ENCODE assay signal across 23 mouse cellular contexts in the genomic region with DNA sequence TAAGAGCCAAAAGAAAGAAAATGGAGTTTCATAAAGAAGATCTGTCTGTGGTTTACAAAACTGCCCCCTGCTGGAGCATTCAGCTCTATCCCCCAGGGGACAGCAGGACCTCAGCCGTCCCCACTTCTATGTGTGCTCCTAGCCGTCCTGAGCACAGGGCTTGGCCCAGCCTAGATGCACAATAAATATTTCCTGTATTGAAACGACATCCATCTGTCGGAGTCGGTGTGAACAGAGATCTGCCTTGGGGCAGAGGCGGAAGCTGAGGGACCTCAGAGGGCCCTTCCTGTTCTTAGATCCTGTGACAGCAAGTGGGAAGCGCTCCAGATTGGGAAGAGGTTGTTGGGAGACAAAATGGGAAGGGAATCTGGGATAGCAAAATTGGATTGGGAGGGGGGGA.
DNase-seq lines count a peak whose midpoint lies in the region; ATAC-seq and TF ChIP-seq lines count a peak whose summit lies in the region.
"Had no signal": no experiment of that assay in that cellular context is flagged by ENCODE, and none has a peak within 500 bp of the region (broad histone marks: within the 10 kb centered on the region; RNA-seq: fewer than 3 reads in every experiment).

No protein-coding gene starts in this region.

- H3K9me3 ChIP-seq in kidney, embryonic 14.5 days (ENCODE audit: control insufficient read depth, low read length): no peaks in the 10 kb centered on the region
- H3K9me3 ChIP-seq in embryonic facial prominence, embryonic 13.5 days: no peaks in the 10 kb centered on the region
- no peaks in the 10 kb centered on the region for H3K9me3 ChIP-seq in limb, embryonic 13.5 days
- no peaks in the 10 kb centered on the region for H3K9me3 ChIP-seq in forebrain, embryonic 13.5 days (replicated peaks)
- H3K9me3 ChIP-seq: forebrain, embryonic 12.5 days; hindbrain, embryonic 15.5 days; midbrain, embryonic 10.5 days; neural tube, embryonic 13.5 days had no signal

- H3K27ac ChIP-seq in kidney, embryonic 14.5 days (ENCODE audit: low read depth, low read length): no peak overlapping the region
- H3K27ac ChIP-seq in layer of hippocampus, adult 2 months: no peak overlapping the region
- H3K27ac ChIP-seq in embryonic facial prominence, embryonic 13.5 days: peak overlapping the region; percentile 83
- H3K27ac ChIP-seq in limb, embryonic 13.5 days: peak overlapping the region; percentile 84
- H3K27ac ChIP-seq in forebrain, embryonic 13.5 days: no peak overlapping the region
- H3K27ac ChIP-seq: forebrain, embryonic 12.5 days; hindbrain, embryonic 15.5 days; midbrain, embryonic 10.5 days; neural tube, embryonic 13.5 days had no signal

- no peak overlapping the region for H3K4me2 ChIP-seq in kidney, embryonic 14.5 days (replicated peaks; ENCODE audit: low read depth, low read length)
- no peak overlapping the region for H3K4me2 ChIP-seq in embryonic facial prominence, embryonic 13.5 days
- H3K4me2 ChIP-seq in limb, embryonic 13.5 days (replicated peaks): no peak overlapping the region
- H3K4me2 ChIP-seq in forebrain, embryonic 13.5 days: no peak overlapping the region
- H3K4me2 ChIP-seq: forebrain, embryonic 12.5 days; heart, embryonic 11.5 days; hindbrain, embryonic 15.5 days; neural tube, embryonic 13.5 days had no signal

- 55% methylated on average over 7 of the region's 7 CpGs for WGBS in kidney, embryonic 14.5 days
- WGBS in embryonic facial prominence, embryonic 13.5 days: 37% methylated on average over 7 of the region's 7 CpGs
- WGBS in limb, embryonic 13.5 days: 37% methylated on average over 7 of the region's 7 CpGs
- 72% methylated on average over 7 of the region's 7 CpGs for WGBS in forebrain, embryonic 13.5 days

- H3K4me1 ChIP-seq in kidney, embryonic 14.5 days (ENCODE audit: control insufficient read depth, insufficient read depth, low read length): no peaks in the 10 kb centered on the region
- H3K4me1 ChIP-seq in embryonic facial prominence, embryonic 13.5 days: peaks cover 20% of the 10 kb centered on the region
- H3K4me1 ChIP-seq in limb, embryonic 13.5 days: peaks cover 26% of the 10 kb centered on the region
- no peaks in the 10 kb centered on the region for H3K4me1 ChIP-seq in forebrain, embryonic 13.5 days
- H3K4me1 ChIP-seq: forebrain, embryonic 12.5 days; hindbrain, embryonic 15.5 days; neural tube, embryonic 13.5 days had no signal

- no peaks in the 10 kb centered on the region for H3K27me3 ChIP-seq in kidney, embryonic 14.5 days (ENCODE audit: control insufficient read depth, insufficient read depth, low read length)
- no peaks in the 10 kb centered on the region for H3K27me3 ChIP-seq in embryonic facial prominence, embryonic 13.5 days
- no peaks in the 10 kb centered on the region for H3K27me3 ChIP-seq in limb, embryonic 13.5 days
- H3K27me3 ChIP-seq in forebrain, embryonic 13.5 days: no peaks in the 10 kb centered on the region
- H3K27me3 ChIP-seq: hindbrain, embryonic 15.5 days; neural tube, embryonic 13.5 days had no signal

- DNase-seq in kidney, adult 11 months: peak; percentile 5
- no peak for DNase-seq in layer of hippocampus, adult 2 months (ENCODE audit: low spot score in 2 of 2)
- no peak for DNase-seq in layer of hippocampus, adult 11-12 months (ENCODE audit: low spot score)
- DNase-seq: adrenal gland, postnatal 36 days; cerebellum, adult 9-10 months; gastrocnemius, postnatal 10 days; layer of hippocampus, postnatal 36 days; retina, postnatal 1 day; right cerebral cortex, postnatal 25 days; spleen, adult 18-20 months had no signal

- H3K36me3 ChIP-seq in kidney, embryonic 14.5 days (ENCODE audit: control insufficient read depth, insufficient read depth, low read length): no peaks in the 10 kb centered on the region
- no peaks in the 10 kb centered on the region for H3K36me3 ChIP-seq in embryonic facial prominence, embryonic 13.5 days
- H3K36me3 ChIP-seq in limb, embryonic 13.5 days: no peaks in the 10 kb centered on the region
- H3K36me3 ChIP-seq in forebrain, embryonic 13.5 days (ENCODE audit: poor library complexity, severe bottlenecking): no peaks in the 10 kb centered on the region
- H3K36me3 ChIP-seq: forebrain, embryonic 12.5 days; hindbrain, embryonic 15.5 days; midbrain, embryonic 10.5 days; neural tube, embryonic 13.5 days had no signal

- no peak for ATAC-seq in kidney, embryonic 14.5 days (ENCODE audit: low FRiP score, low TSS enrichment)
- no peak for ATAC-seq in embryonic facial prominence, embryonic 13.5 days (ENCODE audit: insufficient number of reproducible peaks, insufficient read depth, low FRiP score, low TSS enrichment, low read depth)
- no peak for ATAC-seq in limb, embryonic 13.5 days (ENCODE audit: low FRiP score, low read depth)
- ATAC-seq in forebrain, embryonic 13.5 days: no peak
- ATAC-seq: CD4-positive, CD25-positive, alpha-beta regulatory T cell, adult 4 months; midbrain, embryonic 16.5 days had no signal

- H3K9ac ChIP-seq in kidney, embryonic 14.5 days (ENCODE audit: low read depth, low read length): no peak overlapping the region
- H3K9ac ChIP-seq in embryonic facial prominence, embryonic 13.5 days: no peak overlapping the region
- H3K9ac ChIP-seq in limb, embryonic 13.5 days: no peak overlapping the region
- no peak overlapping the region for H3K9ac ChIP-seq in forebrain, embryonic 13.5 days
- H3K9ac ChIP-seq: forebrain, embryonic 12.5 days; hindbrain, embryonic 15.5 days; neural tube, embryonic 13.5 days had no signal

- no peak overlapping the region for H3K4me3 ChIP-seq in kidney, embryonic 14.5 days (ENCODE audit: low read length)
- no peak overlapping the region for H3K4me3 ChIP-seq in layer of hippocampus, adult 2 months
- H3K4me3 ChIP-seq in embryonic facial prominence, embryonic 13.5 days: no peak overlapping the region
- no peak overlapping the region for H3K4me3 ChIP-seq in limb, embryonic 13.5 days
- H3K4me3 ChIP-seq in forebrain, embryonic 13.5 days: no peak overlapping the region
- H3K4me3 ChIP-seq: erythroblast, embryonic 14.5 days; forebrain, embryonic 12.5 days; hindbrain, embryonic 15.5 days; midbrain, embryonic 10.5 days; myocyte; neural tube, embryonic 13.5 days had no signal

- peak; percentile 50 for TF ChIP-seq CTCF in layer of hippocampus, adult 2 months (conservative IDR thresholded peaks at IDR 0.05)

Comparison
In these comparisons a context has a peak if more than half of its experiments do, and no peak if none do; other contexts are left out.
1. H3K27ac ChIP-seq: peak in embryonic facial prominence, embryonic 13.5 days (single experiment) and limb, embryonic 13.5 days (single experiment); none in kidney, embryonic 14.5 days (single experiment), layer of hippocampus, adult 2 months (single experiment) and forebrain, embryonic 13.5 days (single experiment).